Mouse (Mus musculus) intestine, embryonic 14.5 days (tissue): ENCODE data around the gene Zkscan16. TPM values are rescaled to one million over a fixed set of nuclear protein-coding genes. Genes with fewer than 3 reads are reported as not detected.
A peak's percentile ranks its signal among the peaks of the same experiment; 100 is the strongest.

Experiments
- ATAC-seq: fragments of 200-750 bp; cut with Nextera tagmentation; replicated peaks from 2 replicates; pipeline ENCODE4 v1.8.0; 2017; ENCODE audit warnings: low read depth, moderate number of reproducible peaks, moderate TSS enrichment, moderate library complexity; ENCODE audit not compliant: low FRiP score, low TSS enrichment
- DNase-seq: peaks from one replicate; pipeline ENCODE4 v3.0.0-alpha.2; 2018; ENCODE audit warnings: low spot score
- H3K27ac ChIP-seq: fragments of 300-500 bp; sonication (generic); 2 replicates; pipeline ENCODE4 v1.5.1; 2014; ENCODE audit warnings: low read depth, mild to moderate bottlenecking, control low read depth
- H3K27me3 ChIP-seq: fragments of 300-500 bp; sonication (generic); replicated peaks from 2 replicates; pipeline ENCODE4 v1.6.1; 2014; ENCODE audit warnings: low read length, control low read depth; ENCODE audit not compliant: control insufficient read depth, insufficient read depth
- H3K36me3 ChIP-seq: fragments of 300-500 bp; sonication (generic); 2 replicates; pipeline ENCODE4 v1.6.1; 2014; ENCODE audit warnings: low read length, control low read depth; ENCODE audit not compliant: control insufficient read depth, insufficient read depth
- H3K4me1 ChIP-seq: fragments of 300-500 bp; sonication (generic); replicated peaks from 2 replicates; pipeline ENCODE4 v1.6.1; 2014; ENCODE audit warnings: low read length, control low read depth, mixed read lengths; ENCODE audit not compliant: control insufficient read depth, insufficient read depth
- H3K4me2 ChIP-seq: fragments of 300-500 bp; sonication (generic); 2 replicates; pipeline ENCODE4 v1.6.1; 2014; ENCODE audit warnings: low read length
- H3K4me3 ChIP-seq: fragments of 300-500 bp; sonication (generic); 2 replicates; pipeline ENCODE4 v1.5.1; 2014; ENCODE audit warnings: low read depth, low read length, control low read depth, mixed read lengths
- H3K9ac ChIP-seq: fragments of 300-500 bp; sonication (generic); 2 replicates; pipeline ENCODE4 v1.6.1; 2014; ENCODE audit warnings: mild to moderate bottlenecking, low read length
- H3K9me3 ChIP-seq: fragments of 300-500 bp; sonication (generic); 2 replicates; pipeline ENCODE4 v1.6.1; 2016; ENCODE audit warnings: low read length, control low read depth; ENCODE audit not compliant: control insufficient read depth
- WGBS: fragments of 180-500 bp; shearing (Covaris S2); extraction: QIAGEN DNeasy Blood & Tissue Kit; methylation state at CpG from one replicate; pipeline ENCODE4 v1.1.7; 2014; 5-methylcytosine and 5-hydroxymethylcytosine counted together
- polyA plus RNA-seq: library from polyadenylated mRNA; unstranded; fragments of >200 nt; fragmentation: Nextera tagmentation; extraction: Ambion mirVana; gene quantifications from 2 replicates; pipeline ENCODE4 v1.2.1, GENCODE M21; 2014

The Zkscan16 gene
- polyA plus RNA-seq, 1 experiment from 2014 or later, result 0.73 TPM

DNA sequence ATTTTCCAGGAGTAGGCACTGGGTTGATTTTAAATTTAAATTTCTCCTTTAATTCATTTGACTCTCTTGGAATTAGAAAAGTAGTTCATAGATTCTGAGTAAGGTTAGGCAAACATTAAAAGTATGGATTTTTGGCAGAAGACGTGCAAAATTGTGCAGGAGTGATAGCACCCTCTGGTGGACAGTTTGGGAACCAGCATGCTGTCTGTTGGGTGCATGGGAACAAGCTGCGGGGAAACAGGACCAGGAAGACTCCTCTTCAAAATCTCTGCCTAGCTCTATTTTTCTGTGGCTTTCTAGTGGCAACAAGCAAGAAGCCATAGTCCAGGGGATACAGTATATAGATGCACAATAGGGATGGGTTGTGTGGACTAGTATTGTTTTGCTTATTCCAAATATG, 56.3 kb downstream of the Zkscan16 start:
- Histone ChIP-seq H3K9me3 (no peaks in the 10 kb centered on the region), H3K36me3 (no peaks in the 10 kb centered on the region), H3K9ac (no peak overlapping the region), H3K27ac (no peak overlapping the region), H3K4me1 (peaks cover 2% of the 10 kb centered on the region), H3K4me2 (no peak overlapping the region), H3K27me3 (no peaks in the 10 kb centered on the region), H3K4me3 (no peak overlapping the region)
- peak; percentile 82 for DNase-seq
- WGBS, result 9% methylated on average over 2 of the region's 2 CpGs
- ATAC-seq, result no peak

DNA sequence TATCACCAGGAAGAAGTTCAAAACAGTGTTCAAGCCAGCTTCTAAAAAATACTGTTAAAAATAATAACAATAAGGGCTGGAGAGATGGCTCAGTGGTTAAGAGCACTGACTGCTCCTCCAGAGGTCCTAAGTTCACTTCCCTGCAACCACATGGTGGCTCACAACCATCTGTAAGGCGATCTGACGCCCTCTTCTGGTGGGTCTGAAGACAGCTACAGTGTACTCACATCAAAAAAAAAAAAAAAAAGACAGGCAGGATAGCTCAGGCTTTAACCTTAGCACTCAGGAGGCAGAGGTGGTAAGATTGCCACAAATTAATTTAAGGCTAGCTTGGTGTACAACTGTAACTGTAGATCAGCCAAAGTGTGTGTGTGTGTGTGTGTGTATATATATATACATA, 57.2 kb downstream of the Zkscan16 start:
- 3% methylated on average over 2 of the region's 2 CpGs for WGBS
- H3K27me3 ChIP-seq, result no peaks in the 10 kb centered on the region
- no peak overlapping the region for H3K9ac ChIP-seq
- no peak overlapping the region for H3K27ac ChIP-seq
- no peaks in the 10 kb centered on the region for H3K9me3 ChIP-seq
- no peak overlapping the region for H3K4me2 ChIP-seq
- H3K36me3 ChIP-seq, result no peaks in the 10 kb centered on the region
- peaks cover 11% of the 10 kb centered on the region for H3K4me1 ChIP-seq
- no peak overlapping the region for H3K4me3 ChIP-seq
- ATAC-seq (no peak), DNase-seq (peak; percentile 50)

DNA sequence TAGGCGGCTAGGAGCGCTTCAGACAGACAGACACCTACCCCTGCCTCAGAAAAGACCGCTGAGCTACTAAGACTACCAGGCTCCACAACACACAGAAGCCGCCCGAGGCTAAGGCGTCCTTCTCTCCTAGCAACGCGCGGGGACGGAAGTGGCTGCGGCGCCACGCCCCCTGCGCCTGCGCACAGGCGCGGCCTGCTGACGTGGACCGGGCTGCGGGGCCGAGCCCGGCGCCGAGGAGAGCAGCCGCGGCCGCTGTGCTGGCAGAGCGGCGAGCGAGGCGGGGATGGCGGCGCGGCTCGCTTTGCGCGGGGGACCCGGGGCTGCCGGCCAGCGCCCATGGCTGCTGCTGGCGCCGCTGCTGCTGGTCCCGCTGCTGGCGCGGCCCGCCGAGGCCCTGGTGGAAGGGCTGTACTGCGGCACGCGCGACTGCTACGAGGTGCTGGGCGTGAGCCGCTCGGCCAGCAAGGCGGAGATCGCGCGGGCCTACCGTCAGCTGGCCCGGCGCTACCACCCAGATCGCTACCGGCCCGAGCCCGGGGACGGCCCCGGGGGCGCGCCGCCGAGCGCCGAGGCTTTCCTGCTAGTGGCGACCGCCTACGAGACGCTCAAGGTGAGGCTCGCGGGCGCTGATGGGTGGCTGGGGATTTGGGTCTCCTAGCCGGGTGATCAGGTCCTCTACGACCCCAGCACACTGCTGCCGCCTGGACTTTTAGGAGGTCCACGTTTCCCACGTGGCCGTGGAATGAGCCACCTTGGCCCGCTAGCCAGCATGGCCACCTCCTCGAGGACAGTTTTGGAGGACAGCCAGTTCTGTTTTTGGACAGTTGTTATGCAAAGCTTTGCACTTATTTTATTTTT, 59.7 kb downstream of the Zkscan16 start, which contains the start of gene Gm20503:
Gm20503 (plus strand) TSS at position 263 of the 858 bp plus-strand sequence.
- Histone ChIP-seq H3K27me3 (no peaks in the 10 kb centered on the region), H3K4me3 (peak within 1 kb of the TSS; percentile 70), H3K9ac (peak within 1 kb of the TSS; percentile 76), H3K27ac (peak within 1 kb of the TSS; percentile 76), H3K4me2 (peak within 1 kb of the TSS; percentile 80), H3K9me3 (no peaks in the 10 kb centered on the region), H3K4me1 (peaks cover 11% of the 10 kb centered on the region), H3K36me3 (no peaks in the 10 kb centered on the region)
- DNase-seq, result peak; percentile 88
- ATAC-seq, result peak; percentile 98
- WGBS, result under 1% methylated on average over 86 of the region's 89 CpGs

DNA sequence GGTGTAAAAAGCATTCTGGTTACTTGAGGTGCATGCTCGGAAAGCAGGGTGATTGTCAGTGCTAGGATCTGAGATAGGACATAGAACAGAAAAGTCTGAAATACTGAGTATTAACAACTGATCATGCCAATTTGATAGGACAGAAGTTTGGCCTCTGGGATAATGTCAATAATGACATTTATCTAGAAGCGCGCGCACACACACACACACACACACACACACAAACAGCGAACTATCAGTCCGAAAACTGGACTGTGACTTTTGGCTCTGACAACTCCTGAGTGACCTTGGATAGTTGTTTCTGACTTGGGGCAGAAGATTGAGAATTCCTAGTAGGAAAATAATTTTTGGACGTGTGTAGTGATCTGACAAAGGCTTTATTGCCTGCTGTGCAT, 60.4 kb downstream of the Zkscan16 start:
- 22% methylated on average over 7 of the region's 7 CpGs for WGBS
- ATAC-seq (no peak), DNase-seq (no peak)
- H3K9me3 ChIP-seq, result no peaks in the 10 kb centered on the region
- peaks cover 11% of the 10 kb centered on the region for H3K4me1 ChIP-seq
- no peaks in the 10 kb centered on the region for H3K36me3 ChIP-seq
- H3K27ac ChIP-seq, result no peak overlapping the region
- peak overlapping the region; percentile 76 for H3K9ac ChIP-seq
- H3K4me2 ChIP-seq, result peak overlapping the region; percentile 80
- no peaks in the 10 kb centered on the region for H3K27me3 ChIP-seq
- H3K4me3 ChIP-seq, result peak overlapping the region; percentile 70

DNA sequence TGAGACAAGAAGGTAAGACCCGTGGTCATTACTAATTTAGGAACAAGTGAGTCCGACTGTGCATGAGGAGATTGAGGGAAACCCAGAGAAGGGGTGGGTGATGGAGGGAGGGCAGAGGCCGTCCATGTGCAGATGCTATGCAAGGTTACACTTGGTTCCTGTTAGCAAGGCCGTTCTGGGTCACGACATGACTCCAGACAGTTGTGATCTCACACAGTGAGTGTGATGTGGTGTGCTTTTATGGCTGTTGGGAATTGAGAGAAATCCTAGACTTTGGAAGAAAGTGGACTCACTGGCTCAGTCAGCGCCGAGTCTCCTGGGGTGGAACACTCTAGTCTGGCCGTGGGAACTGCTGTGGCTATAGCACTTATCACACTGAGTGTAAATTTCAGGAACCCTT, 62.8 kb downstream of the Zkscan16 start:
- DNase-seq (peak; percentile 42), ATAC-seq (no peak)
- H3K4me3 ChIP-seq, result no peak overlapping the region
- peaks cover 11% of the 10 kb centered on the region for H3K4me1 ChIP-seq
- H3K27ac ChIP-seq, result no peak overlapping the region
- 78% methylated on average over 8 of the region's 8 CpGs for WGBS
- H3K9ac ChIP-seq, result no peak overlapping the region
- no peak overlapping the region for H3K4me2 ChIP-seq
- no peaks in the 10 kb centered on the region for H3K36me3 ChIP-seq
- H3K27me3 ChIP-seq, result no peaks in the 10 kb centered on the region
- H3K9me3 ChIP-seq, result no peaks in the 10 kb centered on the region

DNA sequence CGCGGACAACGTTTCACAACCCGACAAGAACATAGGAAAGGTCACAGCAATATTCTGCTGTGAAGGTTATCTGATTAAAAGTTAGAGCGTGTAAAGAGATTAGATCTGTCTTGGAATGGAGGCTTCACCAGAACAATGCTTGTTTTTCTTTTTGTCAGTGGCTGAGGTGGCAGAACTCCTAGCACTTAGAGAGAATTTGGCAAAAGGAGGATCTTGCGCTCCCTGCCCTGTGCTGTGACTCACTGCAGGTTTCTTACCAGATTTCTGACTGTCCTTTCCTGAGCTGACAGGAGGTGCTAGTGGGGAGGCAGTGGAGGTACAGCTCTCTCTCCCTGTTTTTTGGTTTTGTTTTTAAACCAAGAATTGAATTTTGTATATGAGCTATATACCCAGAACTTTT, 63.6 kb downstream of the Zkscan16 start:
- Histone ChIP-seq H3K27ac (no peak overlapping the region), H3K4me2 (no peak overlapping the region), H3K9me3 (no peaks in the 10 kb centered on the region), H3K36me3 (no peaks in the 10 kb centered on the region), H3K27me3 (no peaks in the 10 kb centered on the region), H3K4me1 (peaks cover 11% of the 10 kb centered on the region), H3K4me3 (no peak overlapping the region), H3K9ac (no peak overlapping the region)
- DNase-seq (peak; percentile 40), ATAC-seq (no peak)
- 83% methylated on average over 6 of the region's 6 CpGs for WGBS

Other genes starting within 250 kb of the Zkscan16 start
- gene Olfr267, start 155.9 kb upstream of the Zkscan16 start, polyA plus RNA-seq, result 0.04 TPM in 1 of 2 replicates, not detected in the other
- gene Ecpas, start 30.9 kb upstream of the Zkscan16 start, polyA plus RNA-seq, result 44.2 and 44.5 TPM in 2 replicates
- 29.3 and 33.9 TPM in 2 replicates for gene Ptgr1, start 43.5 kb downstream of the Zkscan16 start, polyA plus RNA-seq
- gene Dnajc25, start 51.4 kb downstream of the Zkscan16 start, polyA plus RNA-seq, result 8.7 and 11.6 TPM in 2 replicates
- gene Gm20503, start 59.6 kb downstream of the Zkscan16 start, polyA plus RNA-seq, result 8.5 and 10.8 TPM in 2 replicates
- gene Gng10, start 91.5 kb downstream of the Zkscan16 start, polyA plus RNA-seq, result 103 and 130 TPM in 2 replicates
- not detected in 2 replicates for gene AI481877, start 195.4 kb downstream of the Zkscan16 start, polyA plus RNA-seq
- gene Ugcg, start 245.6 kb downstream of the Zkscan16 start, polyA plus RNA-seq, result 14.1 TPM in 2 replicates